In genomic region chr2:48956591-48956990, GRCm38 (mm10) we compare ENCODE assay signal across 24 mouse cellular contexts.
"Had no signal": no experiment of that assay in that cellular context is flagged by ENCODE, and none has a peak within 500 bp of the region (broad histone marks: within the 10 kb centered on the region; RNA-seq: fewer than 3 reads in every experiment).

No protein-coding gene starts in this region.

- H3K36me3 ChIP-seq: heart, embryonic 10.5 days; heart, embryonic 12.5 days; hindbrain, embryonic 10.5 days; hindbrain, embryonic 12.5 days; intestine, embryonic 15.5 days; limb, embryonic 13.5 days; limb, embryonic 15.5 days; liver, embryonic 12.5 days had no signal

- H3K9ac ChIP-seq: heart, embryonic 12.5 days; hindbrain, embryonic 12.5 days; hindbrain, embryonic 14.5 days; intestine, embryonic 15.5 days; limb, embryonic 13.5 days; limb, embryonic 15.5 days; liver, embryonic 12.5 days; liver, embryonic 14.5 days had no signal

- H3K4me1 ChIP-seq: heart, embryonic 10.5 days; heart, embryonic 12.5 days; intestine, embryonic 15.5 days had no signal

- H3K4me3 ChIP-seq: heart, embryonic 10.5 days; heart, embryonic 12.5 days; hindbrain, embryonic 10.5 days; hindbrain, embryonic 12.5 days; intestine, embryonic 15.5 days; limb, embryonic 13.5 days; limb, embryonic 15.5 days; liver, embryonic 12.5 days had no signal

- ATAC-seq: hindbrain, embryonic 16.5 days; inflammation-experienced regulatory T-cells, adult 6 months; intestine, embryonic 15.5 days; intestine, postnatal 0 days; liver, embryonic 12.5 days had no signal

- DNase-seq: gastrocnemius, postnatal 14 days; heart, adult 18-20 months; heart, postnatal 10 days; heart, postnatal 4 days; kidney, adult 18-20 months; kidney, adult 8-10 months; kidney, postnatal 10 days; kidney, postnatal 25 days; kidney, postnatal 4 days; layer of hippocampus, postnatal 36 days; left cerebral cortex, postnatal 4 days had no signal

- H3K9me3 ChIP-seq: heart, embryonic 10.5 days; heart, embryonic 12.5 days; hindbrain, embryonic 10.5 days; hindbrain, embryonic 12.5 days; intestine, embryonic 15.5 days; limb, embryonic 13.5 days; limb, embryonic 15.5 days; liver, embryonic 12.5 days had no signal

- H3K27ac ChIP-seq: heart, embryonic 10.5 days; hindbrain, embryonic 10.5 days; hindbrain, embryonic 12.5 days; hindbrain, embryonic 14.5 days; intestine, embryonic 15.5 days; limb, embryonic 13.5 days; limb, embryonic 15.5 days; liver, embryonic 12.5 days; liver, embryonic 14.5 days had no signal

- H3K27me3 ChIP-seq: heart, embryonic 12.5 days; hindbrain, embryonic 12.5 days; intestine, embryonic 15.5 days; limb, embryonic 13.5 days; limb, embryonic 15.5 days; liver, embryonic 12.5 days had no signal

- H3K4me2 ChIP-seq: heart, embryonic 12.5 days; hindbrain, embryonic 12.5 days; hindbrain, embryonic 14.5 days; intestine, embryonic 15.5 days; limb, embryonic 13.5 days; limb, embryonic 15.5 days; liver, embryonic 12.5 days had no signal
